11 mouse cellular contexts compared by ENCODE assay signal in the genomic region with DNA sequence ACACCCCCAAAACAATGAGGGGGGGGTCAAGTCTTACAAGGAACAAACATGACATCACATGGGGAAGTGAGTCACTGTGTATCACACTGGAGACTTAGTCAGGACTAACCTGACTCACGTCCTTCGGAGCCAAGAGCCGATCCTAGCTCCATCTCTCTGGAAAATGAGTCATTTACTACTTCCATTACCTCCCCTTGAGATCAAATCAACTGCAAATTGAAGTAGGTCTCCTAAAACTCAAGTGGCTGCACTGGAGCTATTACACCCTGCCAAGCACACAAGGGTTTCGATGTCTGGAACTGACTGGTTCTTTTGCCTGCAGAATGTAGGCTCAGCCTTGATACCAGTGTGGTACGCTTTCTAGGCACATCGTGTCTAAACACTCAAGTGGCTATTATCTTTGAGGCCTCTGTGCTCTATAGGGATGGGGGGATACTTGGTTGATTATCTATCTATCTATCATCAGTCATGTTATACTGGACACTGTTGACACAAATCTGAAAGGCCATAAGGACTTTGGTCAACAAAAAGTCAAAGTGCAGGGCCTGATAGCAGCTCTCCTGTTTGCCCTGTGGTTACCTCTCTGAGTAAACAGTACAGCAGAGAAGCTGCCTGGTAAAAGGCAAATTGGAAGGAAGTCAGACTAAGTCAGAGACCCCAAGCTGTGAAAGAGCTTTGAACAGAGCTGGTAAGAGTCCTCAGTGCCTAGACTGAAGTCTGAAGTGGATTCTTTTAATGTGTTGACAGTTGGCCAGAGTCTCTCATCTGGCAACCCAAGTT.
DNase-seq lines count a peak whose midpoint lies in the region; ATAC-seq and TF ChIP-seq lines count a peak whose summit lies in the region.
"Had no signal": no experiment of that assay in that cellular context is flagged by ENCODE, and none has a peak within 500 bp of the region (broad histone marks: within the 10 kb centered on the region; RNA-seq: fewer than 3 reads in every experiment).

No protein-coding gene starts in this region.

- H3K9me3 ChIP-seq in forebrain, postnatal 0 days (ENCODE audit: low read length), result no peaks in the 10 kb centered on the region
- H3K9me3 ChIP-seq in forebrain, embryonic 15.5 days, result no peaks in the 10 kb centered on the region
- no peaks in the 10 kb centered on the region for H3K9me3 ChIP-seq in heart, embryonic 15.5 days (replicated peaks)
- no peaks in the 10 kb centered on the region for H3K9me3 ChIP-seq in lung, embryonic 16.5 days (ENCODE audit: control insufficient read depth, low read length)
- no peaks in the 10 kb centered on the region for H3K9me3 ChIP-seq in hindbrain, postnatal 0 days (ENCODE audit: low read length)
- H3K9me3 ChIP-seq: megakaryocyte, embryonic 14.5 days had no signal

- peak; percentile 25; the same call in 1 of the 2 replicates for ATAC-seq in forebrain, postnatal 0 days
- no peak for ATAC-seq in forebrain, embryonic 15.5 days (replicated peaks)
- no peak for ATAC-seq in heart, embryonic 15.5 days (replicated peaks; ENCODE audit: insufficient number of reproducible peaks, insufficient read depth, low FRiP score, low read depth)
- ATAC-seq in lung, embryonic 16.5 days (ENCODE audit: low read depth), result peak; percentile 89
- ATAC-seq in hindbrain, postnatal 0 days, result no peak
- ATAC-seq: inflammation-experienced regulatory T-cells, adult 6 months had no signal

- 79% methylated on average over 6 of the region's 6 CpGs for WGBS in forebrain, postnatal 0 days
- WGBS in forebrain, embryonic 15.5 days, result 86% methylated on average over 6 of the region's 6 CpGs
- 36% methylated on average over 6 of the region's 6 CpGs for WGBS in heart, embryonic 15.5 days
- 36% methylated on average over 6 of the region's 6 CpGs for WGBS in lung, embryonic 16.5 days
- WGBS in hindbrain, postnatal 0 days, result 75% methylated on average over 6 of the region's 6 CpGs

- H3K9ac ChIP-seq in forebrain, postnatal 0 days, result no peak overlapping the region
- H3K9ac ChIP-seq in forebrain, embryonic 15.5 days (replicated peaks), result no peak overlapping the region
- no peak overlapping the region for H3K9ac ChIP-seq in heart, embryonic 15.5 days
- no peak overlapping the region for H3K9ac ChIP-seq in lung, embryonic 16.5 days (ENCODE audit: low read length)
- H3K9ac ChIP-seq in hindbrain, postnatal 0 days (replicated peaks; ENCODE audit: low read length), result no peak overlapping the region

- no peak overlapping the region for H3K4me3 ChIP-seq in forebrain, postnatal 0 days (ENCODE audit: low read depth, low read length)
- no peak overlapping the region for H3K4me3 ChIP-seq in forebrain, embryonic 15.5 days
- no peak overlapping the region for H3K4me3 ChIP-seq in heart, embryonic 15.5 days
- no peak overlapping the region for H3K4me3 ChIP-seq in lung, embryonic 16.5 days (ENCODE audit: low read length)
- H3K4me3 ChIP-seq in hindbrain, postnatal 0 days (ENCODE audit: low read length), result no peak overlapping the region
- H3K4me3 ChIP-seq in layer of hippocampus, adult 2 months, result no peak overlapping the region
- H3K4me3 ChIP-seq: megakaryocyte, embryonic 14.5 days had no signal

- intact Hi-C loops in left cerebral cortex, postnatal 10 days (cut with DNase I), result no loop called here

- no peaks in the 10 kb centered on the region for H3K4me1 ChIP-seq in forebrain, postnatal 0 days (ENCODE audit: insufficient read depth)
- H3K4me1 ChIP-seq in forebrain, embryonic 15.5 days, result peaks cover 4% of the 10 kb centered on the region; the same call in 1 of the 2 replicates
- peaks cover 10% of the 10 kb centered on the region for H3K4me1 ChIP-seq in heart, embryonic 15.5 days (replicated peaks)
- H3K4me1 ChIP-seq in lung, embryonic 16.5 days (replicated peaks; ENCODE audit: control insufficient read depth, insufficient read depth, low read length), result peaks cover 8% of the 10 kb centered on the region
- no peaks in the 10 kb centered on the region for H3K4me1 ChIP-seq in hindbrain, postnatal 0 days (ENCODE audit: insufficient read depth, low read length)

- no peak overlapping the region for H3K27ac ChIP-seq in forebrain, postnatal 0 days (ENCODE audit: low read depth, low read length)
- H3K27ac ChIP-seq in forebrain, embryonic 15.5 days (replicated peaks), result no peak overlapping the region
- H3K27ac ChIP-seq in heart, embryonic 15.5 days, result peak overlapping the region; percentile 1; the same call in 1 of the 2 replicates
- peak overlapping the region; percentile 62 for H3K27ac ChIP-seq in lung, embryonic 16.5 days (ENCODE audit: low read length)
- H3K27ac ChIP-seq in hindbrain, postnatal 0 days, result no peak overlapping the region
- H3K27ac ChIP-seq in layer of hippocampus, adult 2 months, result no peak overlapping the region

- DNase-seq in forebrain, postnatal 0 days, result no peak
- DNase-seq in MN1 (ENCODE audit: low spot score), result peak; percentile 79
- DNase-seq in left cerebral cortex, postnatal 10 days (ENCODE audit: extremely low spot score in 1 of 2, low spot score in 2 of 2), result no peak
- no peak for DNase-seq in hindbrain, postnatal 0 days (ENCODE audit: low spot score)
- no peak for DNase-seq in layer of hippocampus, adult 2 months (ENCODE audit: low spot score in 2 of 2)
- DNase-seq: thymus, postnatal 25 days had no signal

- no peak overlapping the region for H3K4me2 ChIP-seq in forebrain, postnatal 0 days (ENCODE audit: low read depth)
- H3K4me2 ChIP-seq in forebrain, embryonic 15.5 days (replicated peaks), result no peak overlapping the region
- no peak overlapping the region for H3K4me2 ChIP-seq in heart, embryonic 15.5 days
- peak overlapping the region; percentile 6; the same call in 1 of the 2 replicates for H3K4me2 ChIP-seq in lung, embryonic 16.5 days (ENCODE audit: low read depth, low read length)
- no peak overlapping the region for H3K4me2 ChIP-seq in hindbrain, postnatal 0 days (ENCODE audit: low read depth, low read length)

- no peaks in the 10 kb centered on the region for H3K27me3 ChIP-seq in forebrain, postnatal 0 days (ENCODE audit: insufficient read depth, low read length)
- no peaks in the 10 kb centered on the region for H3K27me3 ChIP-seq in forebrain, embryonic 15.5 days
- no peaks in the 10 kb centered on the region for H3K27me3 ChIP-seq in heart, embryonic 15.5 days
- no peaks in the 10 kb centered on the region for H3K27me3 ChIP-seq in lung, embryonic 16.5 days (ENCODE audit: control insufficient read depth, insufficient read depth, low read depth, low read length)
- H3K27me3 ChIP-seq in hindbrain, postnatal 0 days (ENCODE audit: insufficient read depth, low read length), result no peaks in the 10 kb centered on the region

- no peak for TF ChIP-seq CTCF in forebrain, postnatal 0 days (IDR thresholded peaks at IDR 0.05; ENCODE audit: low read depth)
- no peak for TF ChIP-seq CTCF in hindbrain, postnatal 0 days (IDR thresholded peaks at IDR 0.05; ENCODE audit: low read depth)
- no peak for TF ChIP-seq CTCF in layer of hippocampus, adult 2 months (conservative IDR thresholded peaks at IDR 0.05)

- H3K36me3 ChIP-seq in forebrain, postnatal 0 days (ENCODE audit: insufficient read depth), result no peaks in the 10 kb centered on the region
- H3K36me3 ChIP-seq in forebrain, embryonic 15.5 days, result no peaks in the 10 kb centered on the region
- no peaks in the 10 kb centered on the region for H3K36me3 ChIP-seq in heart, embryonic 15.5 days
- H3K36me3 ChIP-seq in lung, embryonic 16.5 days (ENCODE audit: control insufficient read depth, insufficient read depth, low read length), result no peaks in the 10 kb centered on the region
- H3K36me3 ChIP-seq in hindbrain, postnatal 0 days (ENCODE audit: insufficient read depth, low read length), result no peaks in the 10 kb centered on the region

Comparison
In these comparisons a context has a peak if more than half of its experiments do, and no peak if none do; other contexts are left out.
1. ATAC-seq: peak in forebrain, postnatal 0 days (single experiment) and lung, embryonic 16.5 days (single experiment); none in forebrain, embryonic 15.5 days (single experiment), heart, embryonic 15.5 days (single experiment) and hindbrain, postnatal 0 days (single experiment).
2. H3K27ac ChIP-seq: peak in heart, embryonic 15.5 days (single experiment) and lung, embryonic 16.5 days (single experiment); none in forebrain, postnatal 0 days (single experiment), forebrain, embryonic 15.5 days (single experiment), hindbrain, postnatal 0 days (single experiment) and layer of hippocampus, adult 2 months (single experiment).